Mouse (Mus musculus): Measurements from ENCODE around the gene Cdkn1b. TPM values are rescaled to one million over a fixed set of nuclear protein-coding genes. Genes with fewer than 3 reads are reported as not detected.

Gene Cdkn1b
- 23.9 and 24.1 TPM in 2 replicates for polyA plus RNA-seq (2014; fragmentation: Nextera tagmentation; extraction: Ambion mirVana)

DNA sequence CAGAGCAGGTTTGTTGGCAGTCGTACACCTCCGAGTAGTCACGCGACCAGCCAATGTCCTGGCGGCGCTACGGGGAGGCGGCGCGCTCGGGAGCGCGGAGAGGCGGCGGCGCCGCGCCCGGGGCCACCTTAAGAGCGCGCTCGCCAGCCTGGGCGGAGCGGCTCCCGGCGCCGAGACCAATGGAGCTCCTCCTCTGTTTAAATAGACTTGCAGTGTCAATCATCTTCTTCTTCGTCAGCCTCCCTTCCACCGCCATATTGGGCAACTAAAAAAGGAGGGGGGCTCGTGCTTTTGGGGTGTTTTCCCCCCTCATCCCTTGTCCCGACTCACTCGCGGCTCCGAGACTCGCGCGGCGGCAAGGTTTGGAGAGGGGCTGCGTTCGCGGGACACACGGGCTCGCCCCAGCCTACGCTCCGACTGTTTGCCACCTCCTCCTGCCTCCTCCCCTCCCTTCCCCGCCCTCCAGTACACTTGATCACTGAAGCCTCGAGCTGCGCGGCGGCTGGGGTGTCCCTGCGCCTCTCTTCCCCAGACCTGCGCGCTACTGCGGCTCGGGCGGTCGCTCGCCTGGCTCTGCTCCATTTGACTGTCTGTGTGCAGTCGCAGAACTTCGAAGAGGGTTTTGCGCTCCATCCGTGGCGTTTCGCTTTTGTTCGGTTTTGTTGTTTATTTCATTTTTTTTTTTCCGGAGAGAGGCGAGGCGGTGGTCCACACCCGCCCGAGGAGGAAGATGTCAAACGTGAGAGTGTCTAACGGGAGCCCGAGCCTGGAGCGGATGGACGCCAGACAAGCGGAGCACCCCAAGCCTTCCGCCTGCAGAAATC lies at the start of gene Cdkn1b:
Cdkn1b (plus strand) TSS at position 212 of the 824 bp plus-strand sequence.
- ATAC-seq (ENCODE audit: low FRiP score) (peak; percentile 95), DNase-seq (ENCODE audit: low spot score) (peak; percentile 93)
- Histone ChIP-seq H3K27ac (ENCODE audit: low read depth, low read length) (peak within 1 kb of the TSS; percentile 94), H3K9me3 (ENCODE audit: control insufficient read depth, low read length) (no peaks in the 10 kb centered on the region), H3K36me3 (ENCODE audit: control insufficient read depth, insufficient read depth, low read length) (no peaks in the 10 kb centered on the region), H3K4me3 (ENCODE audit: low read depth, low read length) (peak within 1 kb of the TSS; percentile 98), H3K4me2 (replicated peaks; ENCODE audit: low read depth, low read length) (peak within 1 kb of the TSS; percentile 95), H3K9ac (ENCODE audit: low read depth, low read length) (peak within 1 kb of the TSS; percentile 92), H3K4me1 (replicated peaks; ENCODE audit: control insufficient read depth, insufficient read depth, low read length) (0 out of 2 replicates have a peak, but pooled peaks cover 4% of the 10 kb centered on the region), H3K27me3 (ENCODE audit: control insufficient read depth, insufficient read depth, low read length) (no peaks in the 10 kb centered on the region)
- whole genome bisulfite sequencing, result under 1% methylated on average over 72 of the region's 77 CpGs

DNA sequence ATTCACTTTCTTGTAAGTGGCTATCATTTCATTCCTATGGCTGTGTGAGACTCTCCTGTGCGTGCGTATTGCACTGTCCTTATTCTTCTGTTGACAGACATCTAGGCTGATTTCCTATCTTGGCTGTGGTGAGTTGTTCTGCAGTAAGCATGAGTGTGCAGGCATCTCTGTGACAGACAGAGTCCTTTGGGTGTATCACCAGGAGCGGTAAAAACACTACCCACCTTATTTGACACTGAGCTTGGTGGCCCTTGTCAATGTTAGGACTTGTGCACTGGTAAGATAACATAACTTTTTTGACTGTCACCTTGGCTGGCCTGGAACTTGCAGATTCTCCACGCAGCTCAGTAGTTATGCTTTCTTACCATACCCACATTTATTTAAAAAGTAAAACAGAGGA lies 49.3 kb upstream of the Cdkn1b start:
- DNase-seq (ENCODE audit: low spot score), result no peak
- H3K9me3 ChIP-seq (ENCODE audit: control insufficient read depth, low read length), result no peaks in the 10 kb centered on the region
- no peak overlapping the region for H3K9ac ChIP-seq (ENCODE audit: low read depth, low read length)
- H3K4me3 ChIP-seq (ENCODE audit: low read depth, low read length), result no peak overlapping the region
- WGBS, result 92% methylated on average over 4 of the region's 4 CpGs
- no peak overlapping the region for H3K4me2 ChIP-seq (replicated peaks; ENCODE audit: low read depth, low read length)
- no peak for ATAC-seq (ENCODE audit: low FRiP score)
- H3K27ac ChIP-seq (ENCODE audit: low read depth, low read length), result no peak overlapping the region
- no peaks in the 10 kb centered on the region for H3K4me1 ChIP-seq (replicated peaks; ENCODE audit: control insufficient read depth, insufficient read depth, low read length)
- H3K27me3 ChIP-seq (ENCODE audit: control insufficient read depth, insufficient read depth, low read length), result no peaks in the 10 kb centered on the region
- peaks cover 23% of the 10 kb centered on the region for H3K36me3 ChIP-seq (ENCODE audit: control insufficient read depth, insufficient read depth, low read length)

DNA sequence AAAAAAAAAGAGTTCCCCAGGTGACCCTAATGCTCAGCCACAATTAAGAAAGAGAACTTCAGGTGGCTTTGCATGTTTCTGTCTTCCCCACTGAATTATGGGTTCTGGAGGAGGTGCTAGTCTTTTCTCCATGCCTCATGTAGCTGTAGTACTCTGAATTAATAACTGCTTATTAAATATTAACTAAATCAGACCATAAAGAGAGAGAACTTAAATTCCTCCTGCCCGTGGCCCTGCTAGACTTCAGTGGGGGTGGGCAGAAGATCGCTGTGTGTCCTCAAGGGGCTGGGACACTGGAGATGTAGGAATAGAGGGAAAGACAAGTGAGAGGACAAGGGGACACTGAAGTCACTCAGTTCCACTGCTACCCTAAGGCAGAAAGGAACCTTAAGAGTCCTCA lies 48.0 kb upstream of the Cdkn1b start:
- no peak overlapping the region for H3K27ac ChIP-seq (ENCODE audit: low read depth, low read length)
- no peak overlapping the region for H3K9ac ChIP-seq (ENCODE audit: low read depth, low read length)
- no peaks in the 10 kb centered on the region for H3K9me3 ChIP-seq (ENCODE audit: control insufficient read depth, low read length)
- H3K27me3 ChIP-seq (ENCODE audit: control insufficient read depth, insufficient read depth, low read length), result no peaks in the 10 kb centered on the region
- ATAC-seq (ENCODE audit: low FRiP score) (no peak), DNase-seq (ENCODE audit: low spot score) (no peak)
- 79% methylated on average over 2 of the region's 2 CpGs for WGBS
- H3K4me3 ChIP-seq (ENCODE audit: low read depth, low read length), result no peak overlapping the region
- H3K4me1 ChIP-seq (replicated peaks; ENCODE audit: control insufficient read depth, insufficient read depth, low read length), result no peaks in the 10 kb centered on the region
- H3K4me2 ChIP-seq (replicated peaks; ENCODE audit: low read depth, low read length), result no peak overlapping the region
- H3K36me3 ChIP-seq (ENCODE audit: control insufficient read depth, insufficient read depth, low read length), result peaks cover 23% of the 10 kb centered on the region

DNA sequence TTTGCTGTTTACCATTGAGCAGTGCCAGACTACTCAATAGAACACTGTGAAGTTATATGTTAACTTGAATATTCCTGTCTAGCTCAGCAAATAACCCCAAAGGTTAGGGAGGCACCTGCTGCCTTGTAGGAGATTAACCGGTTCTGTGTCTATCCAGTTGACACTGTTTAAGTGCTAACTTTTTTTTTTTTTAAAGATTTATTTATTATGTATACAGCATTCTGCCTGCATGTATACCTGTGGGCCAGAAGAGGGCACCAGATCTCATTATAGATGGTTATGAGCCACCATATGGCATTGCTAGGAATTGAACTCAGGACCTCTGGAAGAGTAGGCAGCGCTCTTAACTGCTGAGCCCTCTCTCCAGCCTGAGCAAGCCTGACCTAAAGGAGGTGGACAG lies 47.2 kb upstream of the Cdkn1b start:
- Histone ChIP-seq H3K9me3 (ENCODE audit: control insufficient read depth, low read length) (no peaks in the 10 kb centered on the region), H3K27ac (ENCODE audit: low read depth, low read length) (no peak overlapping the region), H3K36me3 (ENCODE audit: control insufficient read depth, insufficient read depth, low read length) (peaks cover 19% of the 10 kb centered on the region), H3K9ac (ENCODE audit: low read depth, low read length) (no peak overlapping the region), H3K4me1 (replicated peaks; ENCODE audit: control insufficient read depth, insufficient read depth, low read length) (no peaks in the 10 kb centered on the region), H3K27me3 (ENCODE audit: control insufficient read depth, insufficient read depth, low read length) (no peaks in the 10 kb centered on the region), H3K4me2 (replicated peaks; ENCODE audit: low read depth, low read length) (no peak overlapping the region), H3K4me3 (ENCODE audit: low read depth, low read length) (no peak overlapping the region)
- WGBS, result 86% methylated on average over 2 of the region's 2 CpGs
- DNase-seq (ENCODE audit: low spot score), result no peak
- no peak for ATAC-seq (ENCODE audit: low FRiP score)

DNA sequence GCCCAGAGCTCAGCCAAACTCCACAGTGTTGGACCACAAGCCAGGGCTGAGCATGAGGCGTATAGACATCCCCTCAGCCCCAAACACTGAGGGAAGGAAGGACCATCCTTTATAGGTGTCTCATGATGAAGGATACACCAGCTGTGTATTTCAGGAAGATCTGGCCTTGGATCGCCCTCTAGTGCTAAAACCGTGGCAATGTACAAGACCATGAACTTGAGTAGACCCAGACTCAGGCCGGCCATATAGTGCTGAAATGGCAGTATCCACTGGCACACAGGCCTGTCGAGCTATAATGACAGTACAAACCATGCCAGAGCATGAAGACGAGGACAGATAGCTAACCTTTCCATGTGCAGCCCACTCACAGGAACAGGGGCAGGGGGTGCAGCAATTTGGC lies 43.4 kb upstream of the Cdkn1b start:
- DNase-seq (ENCODE audit: low spot score) (peak; percentile 39), ATAC-seq (ENCODE audit: low FRiP score) (peak; percentile 22; the same call in 1 of the 2 replicates)
- Histone ChIP-seq H3K27me3 (ENCODE audit: control insufficient read depth, insufficient read depth, low read length) (no peaks in the 10 kb centered on the region), H3K9ac (ENCODE audit: low read depth, low read length) (no peak overlapping the region), H3K4me2 (replicated peaks; ENCODE audit: low read depth, low read length) (no peak overlapping the region), H3K4me1 (replicated peaks; ENCODE audit: control insufficient read depth, insufficient read depth, low read length) (no peaks in the 10 kb centered on the region), H3K27ac (ENCODE audit: low read depth, low read length) (no peak overlapping the region), H3K9me3 (ENCODE audit: control insufficient read depth, low read length) (no peaks in the 10 kb centered on the region), H3K36me3 (ENCODE audit: control insufficient read depth, insufficient read depth, low read length) (no peaks in the 10 kb centered on the region), H3K4me3 (ENCODE audit: low read depth, low read length) (no peak overlapping the region)
- 89% methylated on average over 6 of the region's 6 CpGs for WGBS

DNA sequence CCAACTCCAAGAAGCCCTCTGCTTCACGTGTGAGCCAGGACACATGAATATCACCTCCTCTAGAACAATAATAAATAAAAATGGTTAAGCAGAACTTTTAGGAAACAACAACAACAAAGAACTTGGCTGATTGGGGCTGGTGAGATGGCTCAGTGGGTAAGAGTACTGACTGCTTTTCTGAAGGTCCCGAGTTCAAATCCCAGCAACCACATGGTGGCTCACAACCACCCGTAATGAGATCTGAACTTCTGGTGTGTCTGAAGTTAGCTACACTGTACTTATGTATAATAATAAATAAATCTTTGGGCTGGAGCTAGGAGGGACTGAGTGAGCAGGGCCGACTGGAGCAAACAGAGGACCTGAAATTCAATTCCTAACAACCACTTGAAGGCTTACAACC lies 42.9 kb upstream of the Cdkn1b start:
- DNase-seq (ENCODE audit: low spot score), result no peak
- no peaks in the 10 kb centered on the region for H3K4me1 ChIP-seq (replicated peaks; ENCODE audit: control insufficient read depth, insufficient read depth, low read length)
- ATAC-seq (ENCODE audit: low FRiP score), result no peak

DNA sequence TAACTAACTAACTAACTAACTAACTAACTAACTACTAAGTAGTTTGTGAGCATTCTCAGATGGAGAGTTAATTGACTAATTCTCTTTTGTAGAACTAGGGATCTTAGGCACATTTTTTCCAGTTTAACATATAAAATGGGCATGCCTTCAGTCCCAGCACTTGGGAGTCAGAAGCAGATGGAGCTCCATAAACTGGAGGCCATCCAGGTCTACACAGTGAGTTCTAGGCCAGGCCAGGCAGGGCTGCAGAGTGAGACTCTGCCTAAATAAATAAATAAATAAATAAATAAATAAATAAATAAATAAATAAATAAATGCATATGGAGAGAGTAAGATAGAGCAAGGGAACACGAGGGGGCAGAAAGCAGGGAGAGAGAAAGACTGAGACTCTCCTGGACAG lies 42.3 kb upstream of the Cdkn1b start:
- WGBS, result 84% methylated on average over 1 of the region's 1 CpGs
- ATAC-seq (ENCODE audit: low FRiP score), result no peak

More for the DNA sequence above, 42.9 kb upstream of the Cdkn1b start:
- no peak overlapping the region for H3K27ac ChIP-seq (ENCODE audit: low read depth, low read length)
- H3K9me3 ChIP-seq (ENCODE audit: control insufficient read depth, low read length), result no peaks in the 10 kb centered on the region
- 89% methylated on average over 4 of the region's 4 CpGs for WGBS
- no peak overlapping the region for H3K4me2 ChIP-seq (replicated peaks; ENCODE audit: low read depth, low read length)
- H3K9ac ChIP-seq (ENCODE audit: low read depth, low read length), result no peak overlapping the region
- H3K4me3 ChIP-seq (ENCODE audit: low read depth, low read length), result no peak overlapping the region
- H3K36me3 ChIP-seq (ENCODE audit: control insufficient read depth, insufficient read depth, low read length), result no peaks in the 10 kb centered on the region
- no peaks in the 10 kb centered on the region for H3K27me3 ChIP-seq (ENCODE audit: control insufficient read depth, insufficient read depth, low read length)

DNA sequence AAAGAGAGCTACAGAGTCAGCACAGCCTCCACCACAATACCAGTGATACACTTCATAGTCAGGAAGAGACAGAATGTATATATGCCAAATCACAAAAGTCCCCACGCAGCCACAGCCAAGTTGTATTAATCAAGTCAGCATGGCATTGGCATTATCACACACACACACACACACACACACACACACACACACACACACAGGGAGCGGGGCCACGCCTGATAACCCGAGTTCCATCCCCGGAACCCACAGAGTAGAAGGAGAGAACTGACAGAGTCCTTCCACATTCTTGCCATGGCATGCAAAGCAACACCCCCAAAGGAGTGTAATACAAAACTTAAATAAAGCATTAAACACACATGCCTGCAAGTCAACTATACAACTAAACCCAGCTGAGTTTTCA lies 40.6 kb upstream of the Cdkn1b start:
- Histone ChIP-seq H3K4me3 (ENCODE audit: low read depth, low read length) (no peak overlapping the region), H3K4me1 (replicated peaks; ENCODE audit: control insufficient read depth, insufficient read depth, low read length) (no peaks in the 10 kb centered on the region), H3K4me2 (replicated peaks; ENCODE audit: low read depth, low read length) (no peak overlapping the region), H3K27ac (ENCODE audit: low read depth, low read length) (no peak overlapping the region), H3K27me3 (ENCODE audit: control insufficient read depth, insufficient read depth, low read length) (no peaks in the 10 kb centered on the region), H3K9ac (ENCODE audit: low read depth, low read length) (no peak overlapping the region), H3K9me3 (ENCODE audit: control insufficient read depth, low read length) (no peaks in the 10 kb centered on the region), H3K36me3 (ENCODE audit: control insufficient read depth, insufficient read depth, low read length) (no peaks in the 10 kb centered on the region)
- WGBS, result 90% methylated on average over 5 of the region's 5 CpGs
- DNase-seq (ENCODE audit: low spot score), result no peak
- no peak for ATAC-seq (ENCODE audit: low FRiP score)

More for the DNA sequence above, 42.3 kb upstream of the Cdkn1b start:
- Histone ChIP-seq H3K4me3 (ENCODE audit: low read depth, low read length) (no peak overlapping the region), H3K9me3 (ENCODE audit: control insufficient read depth, low read length) (no peaks in the 10 kb centered on the region), H3K27ac (ENCODE audit: low read depth, low read length) (no peak overlapping the region), H3K9ac (ENCODE audit: low read depth, low read length) (no peak overlapping the region), H3K4me1 (replicated peaks; ENCODE audit: control insufficient read depth, insufficient read depth, low read length) (no peaks in the 10 kb centered on the region), H3K36me3 (ENCODE audit: control insufficient read depth, insufficient read depth, low read length) (no peaks in the 10 kb centered on the region), H3K4me2 (replicated peaks; ENCODE audit: low read depth, low read length) (no peak overlapping the region), H3K27me3 (ENCODE audit: control insufficient read depth, insufficient read depth, low read length) (no peaks in the 10 kb centered on the region)
- DNase-seq (ENCODE audit: low spot score), result no peak

DNA sequence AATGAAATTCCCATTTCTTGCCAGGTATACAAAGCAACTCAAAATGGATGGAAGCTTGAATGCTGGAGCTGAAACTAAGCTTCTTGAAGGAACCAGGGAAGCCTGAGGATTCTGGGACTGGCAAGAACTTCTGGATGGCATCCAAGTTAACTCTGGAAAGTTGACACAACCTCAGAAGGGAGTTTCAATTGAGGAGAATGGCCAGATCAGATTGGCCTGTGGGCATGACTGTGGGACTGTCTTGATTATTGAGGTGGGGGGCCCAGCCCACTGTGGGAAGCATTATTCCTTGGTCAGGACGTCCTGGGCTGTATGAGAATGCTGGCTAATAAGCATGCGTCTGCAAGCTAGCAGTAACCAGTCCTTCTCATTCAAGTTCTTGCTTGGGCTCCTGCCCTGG lies 40.2 kb upstream of the Cdkn1b start:
- Histone ChIP-seq H3K4me3 (ENCODE audit: low read depth, low read length) (no peak overlapping the region), H3K27ac (ENCODE audit: low read depth, low read length) (no peak overlapping the region), H3K9me3 (ENCODE audit: control insufficient read depth, low read length) (no peaks in the 10 kb centered on the region), H3K4me2 (replicated peaks; ENCODE audit: low read depth, low read length) (no peak overlapping the region), H3K9ac (ENCODE audit: low read depth, low read length) (no peak overlapping the region), H3K36me3 (ENCODE audit: control insufficient read depth, insufficient read depth, low read length) (no peaks in the 10 kb centered on the region), H3K4me1 (replicated peaks; ENCODE audit: control insufficient read depth, insufficient read depth, low read length) (no peaks in the 10 kb centered on the region), H3K27me3 (ENCODE audit: control insufficient read depth, insufficient read depth, low read length) (no peaks in the 10 kb centered on the region)
- DNase-seq (ENCODE audit: low spot score), result no peak
- no peak for ATAC-seq (ENCODE audit: low FRiP score)
- WGBS, result 84% methylated on average over 2 of the region's 2 CpGs

Data from hindbrain, embryonic 11.5 days (tissue).